Mouse (Mus musculus): ENCODE measurements around the gene Cox17.

GRCm38 (mm10) chr16:38394191-38394618 is 47.4 kb downstream of the Cox17 start:
- TF ChIP-seq CTCF (conservative IDR thresholded peaks at IDR 0.05; ENCODE audit: insufficient read depth, insufficient read length, low read depth, low read length) (no peak), POLR2A (IDR thresholded peaks at IDR 0.05; ENCODE audit: low read depth, low read length) (no peak)

Measured in kidney, adult 2 months (tissue).